Mouse (Mus musculus) megakaryocyte, embryonic 14.5 days (primary cell): Measurements from ENCODE around the gene Tmprss3.

Source experiments
- FLI1 ChIP-seq: IDR thresholded peaks from 2 replicates; pipeline ENCODE4 v1.6.1; 2012; ENCODE audit warnings: low read length, inconsistent platforms, mixed read lengths
- GATA1 ChIP-seq: IDR thresholded peaks from 3 replicates; pipeline ENCODE4 v1.6.1; 2012; ENCODE audit warnings: mixed read lengths, low read length, inconsistent platforms, borderline replicate concordance

DNA sequence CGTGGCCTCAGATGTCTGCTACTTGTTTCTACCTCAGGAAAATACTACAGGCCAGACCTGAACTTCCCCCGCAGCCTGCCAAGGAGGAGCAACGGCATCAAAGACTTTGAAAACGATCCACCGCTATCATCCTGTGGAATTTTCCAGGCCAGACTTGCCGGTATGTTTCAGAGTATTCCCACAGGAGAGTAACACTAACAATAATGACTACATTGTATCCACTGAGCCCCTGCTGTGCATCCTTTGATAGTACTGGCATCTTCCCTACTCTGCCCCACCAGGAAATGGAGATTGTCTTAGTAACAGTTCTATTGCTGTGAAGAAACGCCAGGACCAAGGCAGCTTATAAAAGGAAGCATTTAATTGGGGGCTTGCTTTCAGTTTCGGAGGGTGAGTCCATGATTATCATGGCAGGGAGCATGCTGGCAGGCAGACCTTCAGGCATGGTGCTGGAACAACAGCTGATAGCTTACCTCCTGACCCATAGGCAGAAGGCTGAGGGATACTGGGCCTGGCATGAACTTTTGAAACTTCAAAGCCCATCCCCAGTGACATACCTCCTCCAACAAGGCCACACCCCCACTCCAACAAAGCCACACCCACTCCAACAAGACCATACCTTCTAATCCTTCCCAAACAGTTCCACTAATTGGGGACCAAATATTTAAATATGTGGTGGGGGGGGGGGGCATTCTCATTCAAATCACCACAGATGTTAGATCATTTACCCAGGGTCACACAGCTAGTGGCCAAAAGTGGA is 33.7 kb upstream of the Tmprss3 start:
- no peak for TF ChIP-seq GATA1
- no peak for TF ChIP-seq FLI1
